Mouse (Mus musculus) gastrocnemius, adult 2 months (tissue): ENCODE measurements around the gene Lrp6. TPM values are rescaled to one million over a fixed set of nuclear protein-coding genes. Genes with fewer than 3 reads are reported as not detected.

ENCODE experiments used
- DNase-seq: peaks from one replicate; pipeline ENCODE4 v3.0.0; 2022
- H3K27ac ChIP-seq: fragments of 200-600 bp; 2 replicates; pipeline ENCODE4 v1.8.1; 2022; ENCODE audit warnings: mild to moderate bottlenecking
- H3K4me3 ChIP-seq: fragments of 200-600 bp; 2 replicates; pipeline ENCODE4 v1.8.1; 2022; ENCODE audit warnings: mild to moderate bottlenecking, moderate library complexity
- CTCF ChIP-seq: fragments of 200-600 bp; IDR thresholded peaks from 2 replicates; pipeline ENCODE4 v1.8.1; 2022; ENCODE audit warnings: antibody characterized with exemption, mild to moderate bottlenecking, moderate library complexity
- intact Hi-C: fragments of 180-260 bp; cut with DNase I; formaldehyde crosslinking; loops from one replicate; pipeline ENCODE4 v1.15.1; 2025
- total RNA-seq, 2 experiments: library from RNA; stranded (reverse); gene quantifications; 2 replicates each; pipeline ENCODE4 v1.2.3; 2021

Gene Lrp6
- total RNA-seq, 2 experiments from 2014 or later: 45.0 to 46.7 TPM

DNA sequence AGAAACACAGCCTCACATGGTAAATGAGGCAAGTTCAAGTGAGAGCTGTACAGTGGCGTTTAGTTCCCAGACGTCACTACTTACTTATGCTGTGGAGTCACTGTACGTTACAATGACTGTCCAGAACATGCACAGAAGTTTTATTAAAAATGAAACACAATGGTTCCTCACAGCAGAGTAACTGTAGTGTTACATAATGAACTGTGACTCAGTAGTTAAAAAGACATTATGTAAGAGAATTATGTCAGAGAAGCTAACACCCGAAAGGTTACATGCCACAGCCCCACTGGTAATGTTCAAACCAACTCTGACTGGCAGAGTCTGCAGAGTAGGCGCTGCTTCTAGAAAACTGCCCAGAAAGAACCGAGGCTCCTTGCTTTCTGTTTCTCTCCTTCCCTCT is 105.6 kb downstream of the Lrp6 start:
- Histone ChIP-seq H3K4me3 (no peak overlapping the region), H3K27ac (no peak overlapping the region)
- DNase-seq: no peak
- intact Hi-C loops: no loop called here
- no peak for TF ChIP-seq CTCF

GRCm38 (mm10) chr6:134458376-134458775 is 108.4 kb downstream of the Lrp6 start:
- TF ChIP-seq CTCF: no peak
- H3K4me3 ChIP-seq: no peak overlapping the region
- intact Hi-C loops: no loop called here
- DNase-seq: no peak
- no peak overlapping the region for H3K27ac ChIP-seq

GRCm38 (mm10) chr6:134454093-134454492 is 112.7 kb downstream of the Lrp6 start:
- intact Hi-C loops: no loop called here
- peak; percentile 53 for TF ChIP-seq CTCF
- Histone ChIP-seq H3K4me3 (no peak overlapping the region), H3K27ac (no peak overlapping the region)
- DNase-seq: peak; percentile 31

GRCm38 (mm10) chr6:134450661-134451119 is 116.1 kb downstream of the Lrp6 start:
- Histone ChIP-seq H3K27ac (peak overlapping the region; percentile 31), H3K4me3 (no peak overlapping the region)
- peak; percentile 37 for DNase-seq
- no peak for TF ChIP-seq CTCF
- intact Hi-C loops: no loop called here

DNA sequence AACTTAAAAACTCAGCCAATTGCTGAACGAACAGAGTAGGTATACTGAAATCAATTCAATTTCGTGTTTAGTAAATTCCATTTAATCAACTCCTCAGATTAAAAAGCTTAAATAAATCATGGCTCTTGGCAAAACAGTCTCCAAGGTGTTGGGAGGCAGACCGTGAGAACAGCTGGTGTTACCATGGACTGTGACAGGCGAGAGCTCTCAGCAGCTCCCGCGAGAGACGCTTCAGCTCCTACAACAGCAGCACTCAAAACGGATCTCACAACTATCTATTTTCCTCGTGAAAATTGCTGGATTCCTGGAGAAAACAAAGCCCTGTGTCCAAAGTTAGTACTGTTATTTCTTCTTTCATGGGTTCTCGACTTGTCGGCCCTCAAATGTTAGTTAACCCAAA is 116.8 kb downstream of the Lrp6 start:
- intact Hi-C loops: no loop called here
- H3K4me3 ChIP-seq: no peak overlapping the region
- TF ChIP-seq CTCF: no peak
- peak overlapping the region; percentile 31; the same call in 1 of the 2 replicates for H3K27ac ChIP-seq
- no peak for DNase-seq

- no peak for TF ChIP-seq CTCF
- intact Hi-C loops: no loop called here
- Histone ChIP-seq H3K4me3 (no peak overlapping the region), H3K27ac (no peak overlapping the region)
- no peak for DNase-seq
These were observed 118.3 kb downstream of the Lrp6 start for GRCm38 (mm10) chr6:134448451-134448850.

DNA sequence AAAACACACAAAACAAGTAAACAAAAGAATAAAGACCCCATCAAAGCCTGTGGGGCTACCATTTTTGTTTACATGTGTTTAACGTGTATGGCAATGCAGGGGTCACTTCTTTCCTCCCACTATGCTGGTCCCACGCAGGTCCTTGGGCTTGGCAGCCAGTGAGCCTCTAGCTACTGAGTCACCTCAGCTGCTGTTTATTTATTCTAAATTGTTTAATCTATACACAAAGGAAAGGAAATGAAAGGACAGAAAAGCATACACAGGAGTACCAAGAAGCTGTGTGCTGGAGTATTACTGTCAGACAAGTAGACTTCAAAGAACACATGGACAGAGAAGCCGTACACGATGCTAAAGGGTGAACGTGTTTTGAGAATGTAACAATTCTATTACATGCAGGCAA is 122.8 kb downstream of the Lrp6 start:
- intact Hi-C loops: no loop called here
- Histone ChIP-seq H3K4me3 (no peak overlapping the region), H3K27ac (no peak overlapping the region)
- DNase-seq: no peak
- no peak for TF ChIP-seq CTCF

DNA sequence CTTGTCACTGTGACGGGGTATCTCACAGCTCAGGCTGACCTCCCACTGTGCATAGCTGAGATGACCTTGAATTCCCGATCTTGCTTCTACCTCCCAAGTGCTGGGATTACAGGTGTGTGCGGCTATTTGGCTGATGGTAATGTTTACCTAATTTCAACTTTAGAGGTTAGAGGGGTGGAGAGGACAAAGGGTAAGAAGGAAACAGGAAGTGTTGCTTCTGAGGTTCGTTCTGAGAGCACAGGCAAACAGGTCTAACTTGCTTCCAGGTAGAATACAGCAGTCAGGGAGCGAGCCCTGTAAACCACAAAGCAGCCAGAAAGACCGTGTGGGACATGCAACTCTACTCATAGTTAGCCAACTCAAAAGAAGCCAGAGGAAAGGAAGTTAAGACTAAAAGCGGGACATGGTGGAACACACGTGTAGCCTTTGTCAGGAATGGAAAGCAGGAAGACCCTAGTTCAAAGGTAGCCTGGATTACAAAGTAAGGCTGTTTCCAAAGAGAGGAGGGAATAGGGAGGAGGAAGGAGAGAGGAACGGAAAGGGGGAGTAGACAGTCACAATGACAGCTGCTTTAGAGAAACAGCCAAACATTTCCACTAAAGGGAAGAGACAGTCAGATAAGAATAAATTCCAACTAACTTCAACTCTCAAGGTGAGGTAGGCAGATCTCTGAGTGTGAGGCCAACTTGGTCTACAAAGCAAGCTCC is 123.4 kb downstream of the Lrp6 start:
- H3K27ac ChIP-seq: no peak overlapping the region
- DNase-seq: no peak
- intact Hi-C loops: no loop called here
- no peak for TF ChIP-seq CTCF
- H3K4me3 ChIP-seq: no peak overlapping the region

DNA sequence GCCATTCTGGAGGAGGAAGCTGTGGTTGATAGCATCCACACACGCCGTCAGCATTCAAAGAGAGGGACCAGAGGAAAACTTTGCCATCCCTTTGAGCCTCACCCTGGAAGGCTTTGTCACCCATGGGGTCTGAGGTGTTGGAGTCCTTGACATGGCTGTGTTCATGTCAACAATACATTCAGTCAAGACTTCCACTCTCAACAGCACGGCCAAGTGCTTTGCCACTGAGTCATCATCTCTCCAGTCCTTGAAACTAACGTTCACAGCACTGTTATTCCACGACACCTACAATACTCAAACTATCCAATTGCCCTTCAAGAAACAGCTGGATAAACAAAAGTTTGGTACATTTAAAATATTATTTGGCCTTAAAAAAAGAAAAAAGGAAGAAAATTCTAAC is 124.5 kb downstream of the Lrp6 start:
- H3K4me3 ChIP-seq: no peak overlapping the region
- H3K27ac ChIP-seq: no peak overlapping the region
- TF ChIP-seq CTCF: no peak
- DNase-seq: no peak
- intact Hi-C loops: no loop called here

DNA sequence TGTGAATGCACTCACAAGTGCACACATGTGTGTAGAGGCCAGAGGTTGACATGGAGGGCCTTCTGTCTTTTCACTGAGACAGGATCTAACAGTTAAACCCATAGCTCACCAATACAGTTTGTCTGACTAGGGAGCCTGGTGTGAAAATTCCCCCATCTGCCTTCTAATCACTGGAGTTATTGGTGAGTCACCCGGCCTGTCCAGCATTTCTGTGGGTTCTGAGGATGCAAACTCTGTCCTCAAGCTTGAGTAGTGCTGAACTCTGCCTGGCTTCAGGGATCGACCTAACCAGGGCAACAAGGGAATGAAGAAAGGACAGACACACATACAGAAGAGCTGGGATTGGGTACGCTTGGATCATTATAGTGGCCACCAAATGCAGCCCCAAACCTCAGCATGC is 125.0 kb downstream of the Lrp6 start:
- DNase-seq: no peak

DNA sequence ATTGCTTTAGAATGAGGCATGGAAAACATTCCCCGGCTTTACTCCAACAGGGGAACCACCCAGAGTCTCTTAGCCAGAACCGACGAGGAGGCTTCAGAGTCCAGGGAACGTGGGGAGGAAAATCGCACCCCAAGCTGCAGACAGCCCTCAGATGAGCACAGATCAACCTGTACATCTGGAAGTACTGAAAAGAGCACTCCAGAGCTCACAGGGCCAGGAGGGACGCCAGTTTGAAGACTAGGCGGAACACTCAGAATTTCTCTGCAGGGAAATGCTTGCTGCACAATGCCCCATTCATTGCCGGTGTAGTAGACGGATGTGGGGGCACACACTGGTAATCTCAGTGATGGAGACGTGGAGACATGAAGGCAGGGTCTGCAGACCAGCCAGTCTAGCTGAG is 126.7 kb downstream of the Lrp6 start:
- intact Hi-C loops: no loop called here
- DNase-seq: peak; percentile 45
- no peak for TF ChIP-seq CTCF
- Histone ChIP-seq H3K4me3 (peak overlapping the region; percentile 61), H3K27ac (peak overlapping the region; percentile 76)

More for the DNA sequence above, 125.0 kb downstream of the Lrp6 start:
- intact Hi-C loops: no loop called here
- no peak overlapping the region for H3K4me3 ChIP-seq
- no peak for TF ChIP-seq CTCF
- no peak overlapping the region for H3K27ac ChIP-seq

GRCm38 (mm10) chr6:134439401-134440021 is 127.3 kb downstream of the Lrp6 start:
- intact Hi-C loops: no loop called here
- TF ChIP-seq CTCF: no peak
- peak overlapping the region; percentile 76 for H3K27ac ChIP-seq
- peak; percentile 62 for DNase-seq
- peak overlapping the region; percentile 61 for H3K4me3 ChIP-seq

DNA sequence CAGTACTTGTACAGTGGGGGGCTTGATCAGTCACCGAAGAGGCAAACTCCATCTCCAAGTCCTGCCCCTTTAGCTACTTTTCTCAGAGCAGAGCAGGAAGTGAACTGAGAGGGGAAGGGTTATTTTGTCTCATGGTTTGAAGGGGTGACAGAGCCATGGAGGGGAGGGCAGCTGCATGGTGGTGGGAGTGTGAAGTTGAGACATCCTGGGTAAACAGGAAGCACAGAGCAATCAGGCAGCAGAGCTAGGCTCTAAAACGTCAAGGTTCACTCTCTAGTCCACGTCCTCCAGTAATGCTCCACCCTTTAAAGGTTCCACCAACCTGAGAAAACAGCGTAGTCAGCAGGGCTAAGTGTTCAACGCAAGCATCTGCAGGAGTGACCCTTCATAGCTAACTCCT is 129.8 kb downstream of the Lrp6 start:
- intact Hi-C loops: no loop called here
- H3K4me3 ChIP-seq: no peak overlapping the region
- no peak for DNase-seq
- no peak overlapping the region for H3K27ac ChIP-seq
- TF ChIP-seq CTCF: no peak
